Mouse (Mus musculus) v-Abl transformed pro-B cells (cell line): Measurements from ENCODE around the gene Cadm1.

ENCODE experiments used
- in situ Hi-C, 2 experiments: fragments of 400-800 bp; cut with MboI; formaldehyde crosslinking; loops; one replicate each; pipeline ENCODE4 v1.15.1; 2025; ENCODE audit not compliant: unreplicated experiment in 2 of 2

Gene Cadm1

GRCm38 (mm10) chr9:47727611-47728010 is 197.6 kb downstream of the Cadm1 start:
- in situ Hi-C loops, result no loop called here

GRCm38 (mm10) chr9:47728852-47729251 is 198.9 kb downstream of the Cadm1 start:
- in situ Hi-C loops, result no loop called here

- in situ Hi-C loops, result no loop called here
Observed at GRCm38 (mm10) chr9:47730247-47730646, 200.3 kb downstream of the Cadm1 start.

GRCm38 (mm10) chr9:47733780-47734451 is 203.9 kb downstream of the Cadm1 start:
- in situ Hi-C loops, result no loop called here

GRCm38 (mm10) chr9:47734905-47735304 is 204.9 kb downstream of the Cadm1 start:
- in situ Hi-C loops, result no loop called here

GRCm38 (mm10) chr9:47738799-47739198 is 208.8 kb downstream of the Cadm1 start:
- in situ Hi-C loops, result no loop called here

- in situ Hi-C loops, result no loop called here
Observed at GRCm38 (mm10) chr9:47739276-47739675, 209.3 kb downstream of the Cadm1 start.

- in situ Hi-C loops, result no loop called here
Observed at GRCm38 (mm10) chr9:47741751-47742150, 211.8 kb downstream of the Cadm1 start.

GRCm38 (mm10) chr9:47744916-47745315 is 214.9 kb downstream of the Cadm1 start:
- in situ Hi-C loops, result no loop called here

GRCm38 (mm10) chr9:47745716-47746115 is 215.7 kb downstream of the Cadm1 start:
- in situ Hi-C loops, result no loop called here

GRCm38 (mm10) chr9:47749160-47749559 is 219.2 kb downstream of the Cadm1 start:
- in situ Hi-C loops, result no loop called here

GRCm38 (mm10) chr9:47752516-47752915 is 222.5 kb downstream of the Cadm1 start:
- in situ Hi-C loops, result no loop called here

GRCm38 (mm10) chr9:47753127-47753526 is 223.2 kb downstream of the Cadm1 start:
- in situ Hi-C loops, result no loop called here

- in situ Hi-C loops, result no loop called here
Observed at GRCm38 (mm10) chr9:47755119-47755518, 225.1 kb downstream of the Cadm1 start.

- in situ Hi-C loops, result no loop called here
Observed at GRCm38 (mm10) chr9:47757798-47758197, 227.8 kb downstream of the Cadm1 start.

- in situ Hi-C loops, result no loop called here
Observed at GRCm38 (mm10) chr9:47758320-47758719, 228.3 kb downstream of the Cadm1 start.

GRCm38 (mm10) chr9:47759807-47760206 is 229.8 kb downstream of the Cadm1 start:
- in situ Hi-C loops, result no loop called here

GRCm38 (mm10) chr9:47761601-47762000 is 231.6 kb downstream of the Cadm1 start:
- in situ Hi-C loops, result no loop called here

GRCm38 (mm10) chr9:47762913-47763312 is 232.9 kb downstream of the Cadm1 start:
- in situ Hi-C loops, result no loop called here

- in situ Hi-C loops, result no loop called here
Observed at GRCm38 (mm10) chr9:47764920-47765319, 234.9 kb downstream of the Cadm1 start.

GRCm38 (mm10) chr9:47765323-47765722 is 235.3 kb downstream of the Cadm1 start:
- in situ Hi-C loops, result no loop called here

- in situ Hi-C loops, result no loop called here
Observed at GRCm38 (mm10) chr9:47766342-47766741, 236.4 kb downstream of the Cadm1 start.

GRCm38 (mm10) chr9:47770836-47771235 is 240.9 kb downstream of the Cadm1 start:
- in situ Hi-C loops, result no loop called here
